Mouse (Mus musculus) hindbrain, embryonic 14.5 days (tissue): ENCODE results near the gene Tnk2. TPM values are rescaled to one million over a fixed set of nuclear protein-coding genes. Genes with fewer than 3 reads are reported as not detected.

Source experiments
- ATAC-seq: fragments of 200-750 bp; cut with Nextera tagmentation; 2 replicates; pipeline ENCODE4 v1.8.0; 2017; ENCODE audit warnings: moderate number of reproducible peaks, mild to moderate bottlenecking, moderate TSS enrichment, moderate library complexity; ENCODE audit not compliant: low FRiP score
- DNase-seq: peaks from one replicate; pipeline ENCODE4 v3.0.0-alpha.2; 2015; ENCODE audit warnings: low spot score
- H3K27ac ChIP-seq: fragments of 300-500 bp; sonication (generic); 2 replicates; pipeline ENCODE4 v1.5.1; 2014; ENCODE audit warnings: mild to moderate bottlenecking, moderate library complexity
- H3K27me3 ChIP-seq: fragments of 300-500 bp; sonication (generic); 2 replicates; pipeline ENCODE4 v1.6.1; 2014; ENCODE audit warnings: mild to moderate bottlenecking, low read length, mixed read lengths; ENCODE audit not compliant: control insufficient read depth, insufficient read depth
- H3K36me3 ChIP-seq: fragments of 300-500 bp; sonication (generic); replicated peaks from 2 replicates; pipeline ENCODE4 v1.6.1; 2014; ENCODE audit not compliant: control insufficient read depth, insufficient read depth
- H3K4me1 ChIP-seq: fragments of 300-500 bp; sonication (generic); replicated peaks from 2 replicates; pipeline ENCODE4 v1.6.1; 2014; ENCODE audit warnings: antibody characterized with exemption, low read length, mixed read lengths; ENCODE audit not compliant: control insufficient read depth, insufficient read depth
- H3K4me2 ChIP-seq: fragments of 300-500 bp; sonication (generic); replicated peaks from 2 replicates; pipeline ENCODE4 v1.6.1; 2014; ENCODE audit warnings: mild to moderate bottlenecking, moderate library complexity
- H3K4me3 ChIP-seq: fragments of 300-500 bp; sonication (generic); replicated peaks from 2 replicates; pipeline ENCODE4 v1.5.1; 2014; ENCODE audit warnings: mild to moderate bottlenecking, low read length
- H3K9ac ChIP-seq: fragments of 300-500 bp; sonication (generic); 2 replicates; pipeline ENCODE4 v1.6.1; 2014
- H3K9me3 ChIP-seq: fragments of 300-500 bp; sonication (generic); 2 replicates; pipeline ENCODE4 v1.6.1; 2016; ENCODE audit warnings: low read length; ENCODE audit not compliant: control insufficient read depth
- WGBS: fragments of 180-500 bp; shearing (Covaris S2); extraction: QIAGEN DNeasy Blood & Tissue Kit; methylation state at CpG from one replicate; pipeline ENCODE4 v1.1.7; 2014; 5-methylcytosine and 5-hydroxymethylcytosine counted together
- polyA plus RNA-seq: library from polyadenylated mRNA; unstranded; fragments of >200 nt; fragmentation: Nextera tagmentation; extraction: Ambion mirVana; gene quantifications from 2 replicates; pipeline ENCODE4 v1.2.1, GENCODE M21; 2014

Tnk2 gene
- polyA plus RNA-seq, 1 experiment from 2014 or later = 20.0 TPM

GRCm38 (mm10) chr16:32662372-32662771 lies 18.7 kb downstream of the Tnk2 start:
- H3K27ac ChIP-seq = peak overlapping the region; percentile 88; the same call in 1 of the 2 replicates
- peak overlapping the region; percentile 53 for H3K9ac ChIP-seq
- 0 out of 2 replicates have a peak, but pooled peaks cover 7% of the 10 kb centered on the region for H3K36me3 ChIP-seq
- ATAC-seq (no peak), DNase-seq (no peak)
- 89% methylated on average over 7 of the region's 7 CpGs for WGBS
- H3K4me2 ChIP-seq = peak overlapping the region; percentile 51
- H3K27me3 ChIP-seq = no peaks in the 10 kb centered on the region
- H3K4me3 ChIP-seq = peak overlapping the region; percentile 19
- H3K4me1 ChIP-seq = peaks cover 64% of the 10 kb centered on the region
- H3K9me3 ChIP-seq = no peaks in the 10 kb centered on the region

DNA sequence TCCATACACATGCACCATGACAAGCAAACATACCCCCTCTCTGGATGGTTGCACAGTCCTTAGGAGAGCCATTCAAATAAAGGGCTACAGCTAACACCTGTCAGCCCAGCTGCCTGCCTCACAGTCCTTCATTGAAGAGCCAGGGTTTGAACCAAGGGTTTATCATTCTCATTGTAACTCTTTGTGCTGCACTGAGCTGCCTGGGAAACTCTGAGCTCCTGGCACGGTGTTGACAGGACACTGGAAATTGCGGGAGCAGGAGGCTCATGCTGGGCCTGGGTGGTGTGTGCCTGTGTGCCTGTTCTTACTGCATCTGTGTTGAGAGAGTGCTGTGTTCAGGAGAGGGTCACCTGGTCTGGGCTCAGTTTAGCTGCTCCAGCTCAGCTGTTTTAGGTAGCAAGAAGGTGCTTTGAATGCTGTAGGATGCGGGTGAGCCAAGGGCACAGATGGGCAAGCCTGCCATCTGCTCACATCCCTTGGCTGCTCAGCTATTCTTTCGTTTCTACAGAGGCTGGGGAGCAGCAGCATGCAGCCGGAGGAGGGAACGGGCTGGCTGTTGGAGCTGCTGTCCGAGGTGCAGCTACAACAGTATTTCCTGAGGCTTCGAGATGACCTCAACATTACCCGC lies 19.7 kb downstream of the Tnk2 start:
- DNase-seq (no peak), ATAC-seq (no peak)
- Histone ChIP-seq H3K27me3 (no peaks in the 10 kb centered on the region), H3K36me3 (0 out of 2 replicates have a peak, but pooled peaks cover 7% of the 10 kb centered on the region), H3K27ac (peak overlapping the region; percentile 51; the same call in 1 of the 2 replicates), H3K9me3 (no peaks in the 10 kb centered on the region), H3K4me3 (no peak overlapping the region), H3K4me1 (peaks cover 59% of the 10 kb centered on the region), H3K4me2 (peak overlapping the region; percentile 51), H3K9ac (peak overlapping the region; percentile 53; the same call in 1 of the 2 replicates)
- 48% methylated on average over 9 of the region's 9 CpGs for WGBS

DNA sequence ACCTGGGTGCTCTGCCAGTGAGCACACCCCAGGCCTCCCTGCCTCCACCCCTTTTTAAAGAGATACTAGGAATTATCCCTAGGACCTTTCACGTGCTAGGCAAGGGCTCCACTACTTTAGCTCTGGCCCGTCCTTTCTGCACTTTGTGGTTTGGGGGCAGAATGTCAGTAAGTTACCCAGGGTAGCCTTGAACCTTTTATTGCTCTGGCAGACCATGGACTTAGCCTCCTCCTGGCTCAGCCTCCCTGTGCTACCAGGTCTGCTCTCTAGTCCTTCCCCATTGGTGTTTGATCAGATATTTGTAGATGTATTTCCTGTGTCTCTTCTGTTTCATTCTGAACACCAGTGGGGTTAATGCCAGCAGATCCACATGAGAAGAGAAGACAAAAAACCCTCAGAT lies 20.5 kb downstream of the Tnk2 start:
- WGBS = 82% methylated on average over 2 of the region's 2 CpGs

DNA sequence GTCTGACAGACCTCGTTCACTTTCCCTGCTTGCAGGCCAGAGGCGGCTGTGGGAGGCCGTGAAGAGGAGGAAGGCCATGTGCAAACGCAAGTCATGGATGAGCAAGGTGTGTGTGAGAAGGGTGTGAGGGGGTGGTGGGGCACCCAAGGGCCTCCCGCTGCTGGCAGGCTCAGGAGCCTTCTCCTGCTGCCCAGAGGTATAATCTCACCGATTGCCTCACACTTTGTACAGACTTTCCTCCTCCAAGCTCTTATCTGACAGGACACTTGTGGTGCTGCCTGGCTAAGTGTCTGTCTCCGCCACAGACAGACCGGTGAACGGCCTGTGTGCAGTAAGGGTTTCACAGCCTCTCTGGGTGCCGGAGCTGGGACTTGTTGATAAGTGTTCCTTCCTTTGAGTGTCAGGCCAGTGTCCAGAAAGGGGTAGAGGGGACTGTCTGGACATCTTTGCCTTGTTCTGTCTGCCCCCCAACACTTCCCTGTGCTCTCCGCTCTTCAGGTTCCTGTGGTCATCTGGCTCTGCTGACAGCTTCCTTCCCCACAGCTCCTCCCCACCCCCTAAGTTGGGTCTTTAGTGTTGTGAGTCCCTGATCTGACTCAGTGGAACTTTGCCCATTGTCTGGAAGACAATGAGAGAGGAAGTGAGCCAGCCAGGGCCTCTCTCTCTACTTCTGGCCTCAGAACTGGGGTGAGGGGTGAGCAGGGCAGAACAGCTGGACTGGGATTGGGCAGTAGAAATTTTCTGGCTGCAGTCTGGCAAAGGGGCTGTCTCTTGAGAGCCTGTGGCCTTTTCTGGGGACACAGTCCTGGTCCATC lies 22.4 kb downstream of the Tnk2 start:
- Histone ChIP-seq H3K36me3 (peaks cover 30% of the 10 kb centered on the region), H3K4me1 (peaks cover 34% of the 10 kb centered on the region), H3K27ac (peak overlapping the region; percentile 53; the same call in 1 of the 2 replicates), H3K4me2 (0 out of 2 replicates have a peak overlapping the region, but pooled peaks have one; percentile 10), H3K9me3 (no peaks in the 10 kb centered on the region), H3K9ac (no peak overlapping the region), H3K27me3 (no peaks in the 10 kb centered on the region), H3K4me3 (no peak overlapping the region)
- DNase-seq (no peak), ATAC-seq (no peak)
- 47% methylated on average over 11 of the region's 11 CpGs for WGBS

More for the DNA sequence above, 20.5 kb downstream of the Tnk2 start:
- Histone ChIP-seq H3K4me3 (no peak overlapping the region), H3K36me3 (peaks cover 11% of the 10 kb centered on the region; the same call in 1 of the 2 replicates), H3K27ac (peak overlapping the region; percentile 20; the same call in 1 of the 2 replicates), H3K9ac (no peak overlapping the region), H3K4me1 (peaks cover 50% of the 10 kb centered on the region), H3K4me2 (no peak overlapping the region), H3K9me3 (no peaks in the 10 kb centered on the region), H3K27me3 (no peaks in the 10 kb centered on the region)
- ATAC-seq = no peak
- no peak for DNase-seq

DNA sequence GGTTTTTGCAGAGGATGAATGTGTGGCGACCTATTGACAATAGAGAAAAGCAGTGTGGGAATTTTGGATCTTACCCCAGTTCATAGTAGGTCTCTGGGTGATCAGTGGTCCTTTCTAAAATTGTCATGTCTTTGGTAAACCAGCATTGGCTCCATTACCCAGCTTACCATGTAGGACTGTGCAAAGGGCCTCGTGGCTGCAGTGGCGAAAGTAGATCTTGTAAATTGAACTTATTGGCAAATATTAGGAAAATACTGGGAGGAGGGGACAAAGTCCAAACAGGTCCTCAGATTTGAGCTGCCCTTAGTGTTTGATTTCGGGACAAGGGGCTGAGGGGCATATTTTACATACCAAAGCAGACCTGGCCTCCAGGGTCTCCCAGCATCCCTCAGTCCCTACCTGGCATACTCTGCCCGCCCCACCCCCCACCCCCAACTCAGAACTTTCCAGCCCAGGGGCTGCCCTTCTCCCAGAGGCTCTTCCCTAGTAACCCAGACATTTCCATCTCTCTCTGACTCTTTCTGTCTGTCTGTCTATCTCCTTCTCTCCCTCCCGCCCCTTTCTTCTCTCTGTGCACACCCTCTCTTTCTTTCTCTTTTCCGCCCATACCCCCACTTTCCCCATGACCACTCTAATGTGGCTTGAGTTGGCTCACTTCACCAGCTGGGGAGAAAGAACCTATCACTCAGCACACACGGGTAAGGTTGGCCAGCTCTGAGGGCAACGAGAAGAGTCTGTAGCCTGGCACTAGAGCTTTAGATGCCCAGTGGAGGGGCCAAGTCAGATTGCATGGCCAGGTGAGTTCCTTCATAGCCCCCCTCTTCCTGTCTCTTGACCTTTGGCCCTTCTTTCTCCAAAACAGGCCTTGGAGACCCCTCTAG lies 23.2 kb downstream of the Tnk2 start:
- ATAC-seq (no peak), DNase-seq (no peak)
- Histone ChIP-seq H3K27me3 (no peaks in the 10 kb centered on the region), H3K9ac (no peak overlapping the region), H3K9me3 (no peaks in the 10 kb centered on the region), H3K4me3 (no peak overlapping the region), H3K4me1 (peaks cover 26% of the 10 kb centered on the region), H3K4me2 (no peak overlapping the region), H3K27ac (0 out of 2 replicates have a peak overlapping the region, but pooled peaks have one; percentile 38), H3K36me3 (peaks cover 38% of the 10 kb centered on the region)
- WGBS = 74% methylated on average over 9 of the region's 9 CpGs

- Histone ChIP-seq H3K4me2 (no peak overlapping the region), H3K4me1 (peaks cover 20% of the 10 kb centered on the region), H3K9ac (no peak overlapping the region), H3K27me3 (no peaks in the 10 kb centered on the region), H3K9me3 (no peaks in the 10 kb centered on the region), H3K27ac (no peak overlapping the region), H3K36me3 (peaks cover 44% of the 10 kb centered on the region), H3K4me3 (no peak overlapping the region)
- 75% methylated on average over 3 of the region's 3 CpGs for WGBS
- DNase-seq (no peak), ATAC-seq (no peak)
Observed at GRCm38 (mm10) chr16:32667552-32667872, 23.8 kb downstream of the Tnk2 start.

DNA sequence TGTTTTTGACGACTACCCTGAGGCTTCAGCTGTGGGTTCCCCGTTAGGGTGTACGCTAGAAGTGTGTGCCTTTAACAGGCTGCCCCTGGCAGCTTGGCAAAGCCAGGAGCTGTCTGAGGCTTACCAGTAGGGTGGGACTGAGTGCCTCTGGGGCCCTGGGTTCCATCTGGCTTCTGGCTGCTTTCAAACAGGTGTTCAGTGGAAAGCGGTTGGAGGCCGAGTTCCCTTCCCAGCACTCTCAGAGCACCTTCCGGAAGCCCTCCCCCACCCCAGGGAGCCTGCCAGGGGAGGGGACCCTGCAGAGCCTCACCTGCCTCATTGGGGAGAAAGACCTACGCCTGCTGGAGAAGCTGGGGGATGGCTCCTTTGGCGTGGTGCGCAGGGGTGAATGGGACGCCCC lies 24.4 kb downstream of the Tnk2 start:
- Histone ChIP-seq H3K9me3 (no peaks in the 10 kb centered on the region), H3K4me1 (peaks cover 17% of the 10 kb centered on the region), H3K9ac (no peak overlapping the region), H3K36me3 (peaks cover 49% of the 10 kb centered on the region), H3K4me2 (no peak overlapping the region), H3K4me3 (no peak overlapping the region), H3K27me3 (no peaks in the 10 kb centered on the region), H3K27ac (no peak overlapping the region)
- DNase-seq (no peak), ATAC-seq (no peak)
- 68% methylated on average over 10 of the region's 10 CpGs for WGBS

DNA sequence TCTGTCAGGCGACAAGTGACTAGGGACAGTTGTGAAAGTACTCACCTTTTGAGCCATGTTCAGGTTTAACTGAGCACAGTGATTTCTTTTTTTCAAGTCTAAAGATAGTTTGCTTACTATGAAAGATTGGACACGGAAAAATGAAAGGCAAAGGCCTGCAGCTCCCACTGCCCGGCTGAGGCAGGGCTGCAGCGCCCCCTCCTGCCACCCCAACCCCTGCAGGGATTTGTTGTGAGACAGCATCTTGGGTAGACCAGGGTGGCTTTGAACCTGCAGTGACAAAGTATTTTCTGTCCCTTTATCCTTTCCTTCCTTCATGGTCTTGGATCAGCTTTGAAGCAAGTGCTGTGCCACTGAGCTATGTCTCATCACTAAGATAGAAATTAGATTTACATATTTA lies 24.8 kb downstream of the Tnk2 start:
- WGBS = 74% methylated on average over 4 of the region's 4 CpGs
- H3K36me3 ChIP-seq = peaks cover 54% of the 10 kb centered on the region
- no peaks in the 10 kb centered on the region for H3K27me3 ChIP-seq
- H3K4me1 ChIP-seq = peaks cover 12% of the 10 kb centered on the region
- no peak overlapping the region for H3K4me3 ChIP-seq
- no peak overlapping the region for H3K27ac ChIP-seq
- H3K4me2 ChIP-seq = no peak overlapping the region
- ATAC-seq (no peak), DNase-seq (no peak)
- H3K9me3 ChIP-seq = no peaks in the 10 kb centered on the region
- no peak overlapping the region for H3K9ac ChIP-seq

DNA sequence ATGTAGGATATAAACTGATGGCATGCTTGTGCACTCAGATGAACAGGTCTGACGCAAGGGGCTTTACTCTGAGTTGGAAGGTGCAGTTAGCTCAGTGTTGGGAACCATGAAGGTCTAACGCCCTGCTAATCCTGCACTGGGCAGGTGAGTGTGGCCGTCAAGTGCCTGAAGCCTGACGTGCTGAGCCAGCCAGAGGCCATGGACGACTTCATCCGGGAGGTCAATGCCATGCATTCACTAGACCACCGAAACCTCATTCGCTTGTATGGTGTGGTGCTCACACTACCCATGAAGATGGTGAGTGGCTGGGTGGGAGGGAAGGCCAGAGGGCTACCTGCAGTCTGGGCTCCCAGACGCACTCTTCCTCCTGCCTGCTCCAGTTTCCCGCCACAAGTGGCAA lies 25.6 kb downstream of the Tnk2 start:
- DNase-seq = no peak

More for the DNA sequence above, 25.6 kb downstream of the Tnk2 start:
- H3K4me2 ChIP-seq = no peak overlapping the region
- no peaks in the 10 kb centered on the region for H3K9me3 ChIP-seq
- ATAC-seq = no peak
- H3K27ac ChIP-seq = no peak overlapping the region
- peaks cover 56% of the 10 kb centered on the region for H3K36me3 ChIP-seq
- whole genome bisulfite sequencing = 96% methylated on average over 10 of the region's 10 CpGs
- peaks cover 11% of the 10 kb centered on the region for H3K4me1 ChIP-seq
- H3K9ac ChIP-seq = no peak overlapping the region
- H3K4me3 ChIP-seq = no peak overlapping the region
- H3K27me3 ChIP-seq = no peaks in the 10 kb centered on the region
